Mouse (Mus musculus) stomach, adult 2 months (tissue): ENCODE data around the gene Gm9944. TPM values are rescaled to one million over a fixed set of nuclear protein-coding genes. Genes with fewer than 3 reads are reported as not detected.

Source experiments
- polyA plus RNA-seq: library from polyadenylated mRNA; depleted of rRNA; stranded (reverse); fragments of >200 nt; gene quantifications from 2 replicates; pipeline ENCODE4 v1.2.3, GENCODE M21; 2012; rRNA removed

Gm9944 gene
- polyA plus RNA-seq: not detected in 2 replicates

GRCm38 (mm10) chr4:144453217-144453616 is at the start of gene Gm9944:
Gene Gm9944, minus strand, starts transcription at chr4:144453317.

GRCm38 (mm10) chr4:144463656-144464055 is 10.5 kb upstream of the Gm9944 start, which contains the start of gene Aadacl3:
Gene Aadacl3, minus strand, starts transcription at chr4:144463756.

GRCm38 (mm10) chr4:144438672-144439071 is 14.4 kb downstream of the Gm9944 start, which contains the start of gene 1700012P22Rik:
Gene 1700012P22Rik, minus strand, starts transcription at chr4:144438772.

GRCm38 (mm10) chr4:144408290-144408689 is 44.8 kb downstream of the Gm9944 start, which contains the start of gene Pramef12:
Gene Pramef12, minus strand, starts transcription at chr4:144408464.

Other genes starting within 250 kb of the Gm9944 start
- not detected in 2 replicates for gene C87977, start 240.0 kb downstream of the Gm9944 start, polyA plus RNA-seq
- not detected in 2 replicates for gene Pramel5, start 172.8 kb downstream of the Gm9944 start, polyA plus RNA-seq
- not detected in 2 replicates for gene Gm13128, start 123.1 kb downstream of the Gm9944 start, polyA plus RNA-seq
- not detected in 2 replicates for gene Gm13119, start 95.4 kb downstream of the Gm9944 start, polyA plus RNA-seq
- not detected in 2 replicates for gene Pramef20, start 75.4 kb downstream of the Gm9944 start, polyA plus RNA-seq
- gene Pramef12, start 44.9 kb downstream of the Gm9944 start, polyA plus RNA-seq: 0.04 and 0.08 TPM in 2 replicates
- gene 1700012P22Rik, start 14.5 kb downstream of the Gm9944 start, polyA plus RNA-seq: not detected in 2 replicates
- 0.04 and 0.10 TPM in 2 replicates for gene Aadacl3, start 10.4 kb upstream of the Gm9944 start, polyA plus RNA-seq
- gene 9430007A20Rik, start 66.5 kb upstream of the Gm9944 start, polyA plus RNA-seq: not detected in 2 replicates
- not detected in 2 replicates for gene Gm13124, start 111.8 kb upstream of the Gm9944 start, polyA plus RNA-seq
- gene Aadacl4, start 160.4 kb upstream of the Gm9944 start, polyA plus RNA-seq: 0.13 TPM in 1 of 2 replicates, not detected in the other
- not detected in 2 replicates for gene Gm436, start 233.1 kb upstream of the Gm9944 start, polyA plus RNA-seq